Mouse (Mus musculus) erythroid progenitor cell, adult 5-6 weeks (primary cell): ENCODE results near the gene Ccnq. TPM values are rescaled to one million over a fixed set of nuclear protein-coding genes. Genes with fewer than 3 reads are reported as not detected.
A peak's percentile ranks its signal among the peaks of the same experiment; 100 is the strongest.
"Not testable (repeated sequence)": the region's sequence is repeated elsewhere in the genome, so short reads cannot be mapped to it uniquely, and the experiment has no call there.

Experiments used
- ATAC-seq: replicated peaks from 2 replicates; pipeline ENCODE4 v1.8.0; 2016; ENCODE audit warnings: moderate number of reproducible peaks, mild to moderate bottlenecking, moderate TSS enrichment, inconsistent platforms; ENCODE audit not compliant: poor library complexity, low FRiP score, severe bottlenecking
- total RNA-seq, 2 experiments: library from RNA; stranded (forward) in 1 of 2; stranded (reverse) in 1 of 2; fragments of 150-400 nt in 1 of 2; fragments of 186-747, 209-891 nt in 1 of 2; gene quantifications; 2 replicates each; pipeline versions ENCODE4 v1.2.3 to v1.2.4; 2015 to 2017; ENCODE audit warnings: low replicate concordance in 2 of 2

The Ccnq gene
- total RNA-seq, 2 experiments from 2014 or later: 0.38 TPM; not detected in 1

GRCm38 (mm10) chr11:78764820-78765219 is 13.3 kb upstream of the Ccnq start:
- no peak for ATAC-seq

GRCm38 (mm10) chr11:78764304-78764703 is 12.8 kb upstream of the Ccnq start:
- no peak for ATAC-seq

GRCm38 (mm10) chr11:78762201-78762600 is 10.7 kb upstream of the Ccnq start:
- ATAC-seq: no peak

GRCm38 (mm10) chr11:78761086-78761485 is 9.6 kb upstream of the Ccnq start:
- ATAC-seq: no peak

- no peak for ATAC-seq
These were observed 3.8 kb upstream of the Ccnq start for GRCm38 (mm10) chr11:78755299-78755698.

GRCm38 (mm10) chr11:78754177-78754576 is 2.6 kb upstream of the Ccnq start:
- not testable (repeated sequence) for ATAC-seq

- ATAC-seq: no peak
These were observed 1.7 kb upstream of the Ccnq start for GRCm38 (mm10) chr11:78753183-78753582.

- ATAC-seq: peak; percentile 16
These were observed 294 bp upstream of the Ccnq start for GRCm38 (mm10) chr11:78751843-78752203.

GRCm38 (mm10) chr11:78746264-78746663 is 5.3 kb downstream of the Ccnq start:
- ATAC-seq: no peak

GRCm38 (mm10) chr11:78745475-78745874 is 6.1 kb downstream of the Ccnq start:
- no peak for ATAC-seq

- no peak for ATAC-seq
These were observed 9.1 kb downstream of the Ccnq start for GRCm38 (mm10) chr11:78742461-78742860.

- ATAC-seq: no peak
These were observed 9.6 kb downstream of the Ccnq start for GRCm38 (mm10) chr11:78741958-78742357.

- ATAC-seq: no peak
These were observed 12.2 kb downstream of the Ccnq start for GRCm38 (mm10) chr11:78739361-78739760.

GRCm38 (mm10) chr11:78736877-78737408 is 14.6 kb downstream of the Ccnq start:
- ATAC-seq: no peak

GRCm38 (mm10) chr11:78735168-78735567 is 16.4 kb downstream of the Ccnq start:
- ATAC-seq: no peak

- ATAC-seq: peak; percentile 63
These were observed 18.9 kb downstream of the Ccnq start for GRCm38 (mm10) chr11:78732619-78733018.

- ATAC-seq: no peak
These were observed 20.6 kb downstream of the Ccnq start for GRCm38 (mm10) chr11:78730902-78731301.

GRCm38 (mm10) chr11:78728041-78728440 is 23.5 kb downstream of the Ccnq start:
- no peak for ATAC-seq

- no peak for ATAC-seq
These were observed 25.2 kb downstream of the Ccnq start for GRCm38 (mm10) chr11:78726366-78726765.

- no peak for ATAC-seq
These were observed 26.7 kb downstream of the Ccnq start for GRCm38 (mm10) chr11:78724792-78725191.

GRCm38 (mm10) chr11:78721419-78721818 is 30.1 kb downstream of the Ccnq start:
- no peak for ATAC-seq

GRCm38 (mm10) chr11:78717655-78718054 is 33.9 kb downstream of the Ccnq start:
- no peak for ATAC-seq
